Mouse (Mus musculus): ENCODE results near the gene Cul7. TPM values are rescaled to one million over a fixed set of nuclear protein-coding genes. Genes with fewer than 3 reads are reported as not detected.

Gene Cul7
- polyA plus RNA-seq, 1 experiment = 23.5 TPM

GRCm38 (mm10) chr17:46673850-46674529 lies 23.9 kb downstream of the Cul7 start, which contains the start of gene Rrp36:
Gene Rrp36 (minus strand): TSS chr17:46674352.
- DNase-seq (ENCODE audit: low spot score) = peak; percentile 71

- no peak for DNase-seq (ENCODE audit: low spot score)
These were observed 24.6 kb downstream of the Cul7 start for GRCm38 (mm10) chr17:46674530-46675283.

GRCm38 (mm10) chr17:46678416-46678815 lies 28.3 kb downstream of the Cul7 start, which contains the start of gene Mea1:
Gene Mea1 (plus strand): TSS chr17:46678793.
- DNase-seq (ENCODE audit: low spot score) = no peak

GRCm38 (mm10) chr17:46678911-46679310 lies 28.8 kb downstream of the Cul7 start:
- DNase-seq (ENCODE audit: low spot score) = no peak

GRCm38 (mm10) chr17:46679843-46680759 lies 30.0 kb downstream of the Cul7 start:
- no peak for DNase-seq (ENCODE audit: low spot score)

GRCm38 (mm10) chr17:46680760-46681373 lies 30.7 kb downstream of the Cul7 start, which contains the start of gene Klhdc3:
Gene Klhdc3 (minus strand): TSS chr17:46680914.
- peak; percentile 81 for DNase-seq (ENCODE audit: low spot score)

- DNase-seq (ENCODE audit: low spot score) = no peak
These were observed 31.5 kb downstream of the Cul7 start for GRCm38 (mm10) chr17:46681466-46682118.

GRCm38 (mm10) chr17:46682654-46683389 lies 32.7 kb downstream of the Cul7 start:
- no peak for DNase-seq (ENCODE audit: low spot score)

- DNase-seq (ENCODE audit: low spot score) = no peak
These were observed 35.8 kb downstream of the Cul7 start for GRCm38 (mm10) chr17:46685913-46686312.

- no peak for DNase-seq (ENCODE audit: low spot score)
These were observed 40.5 kb downstream of the Cul7 start for GRCm38 (mm10) chr17:46690665-46691064.

GRCm38 (mm10) chr17:46691390-46691789 lies 41.3 kb downstream of the Cul7 start:
- DNase-seq (ENCODE audit: low spot score) = no peak

GRCm38 (mm10) chr17:46694517-46695063 lies 44.5 kb downstream of the Cul7 start:
- DNase-seq (ENCODE audit: low spot score) = no peak

GRCm38 (mm10) chr17:46698515-46698914 lies 48.4 kb downstream of the Cul7 start:
- DNase-seq (ENCODE audit: low spot score) = no peak

- no peak for DNase-seq (ENCODE audit: low spot score)
These were observed 49.1 kb downstream of the Cul7 start for GRCm38 (mm10) chr17:46699245-46699644.

- DNase-seq (ENCODE audit: low spot score) = no peak
These were observed 49.8 kb downstream of the Cul7 start for GRCm38 (mm10) chr17:46699912-46700311.

- no peak for DNase-seq (ENCODE audit: low spot score)
These were observed 51.4 kb downstream of the Cul7 start for GRCm38 (mm10) chr17:46701489-46701888.

- no peak for DNase-seq (ENCODE audit: low spot score)
These were observed 52.0 kb downstream of the Cul7 start for GRCm38 (mm10) chr17:46702100-46702499.

- DNase-seq (ENCODE audit: low spot score) = no peak
These were observed 52.4 kb downstream of the Cul7 start for GRCm38 (mm10) chr17:46702506-46702905.

GRCm38 (mm10) chr17:46703971-46704886 lies 54.1 kb downstream of the Cul7 start:
- no peak for DNase-seq (ENCODE audit: low spot score)

Measured in urinary bladder, adult 2 months (tissue).